Mouse (Mus musculus): ENCODE results near the gene Pak1.

Gene Pak1

GRCm38 (mm10) chr7:97788190-97788668, at the start of gene Pak1:
Gene Pak1 (plus strand): TSS chr7:97788541.
- DNase-seq (ENCODE audit: low read depth) = no peak

DNA sequence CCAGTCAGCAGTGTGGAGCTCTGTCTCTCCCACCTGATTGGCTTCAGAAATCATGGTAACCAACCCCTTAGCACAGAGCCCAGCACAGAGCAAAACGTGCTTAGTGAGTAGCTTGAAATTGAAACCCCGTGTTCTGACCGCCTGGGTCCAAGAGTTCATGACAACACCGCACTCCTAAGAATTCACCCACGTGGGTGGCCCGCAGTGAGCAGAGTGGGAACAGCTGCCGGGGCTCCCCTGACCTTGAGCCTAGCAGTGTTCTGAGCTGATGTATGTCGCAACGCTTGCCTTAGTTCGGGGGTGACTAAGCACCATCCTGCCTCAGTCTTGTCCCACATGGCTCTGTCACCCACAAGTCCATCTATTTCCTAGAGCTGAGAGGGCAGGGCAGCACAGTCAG, 47.4 kb upstream of the Pak1 start:
- DNase-seq (ENCODE audit: low read depth) = peak; percentile 90

GRCm38 (mm10) chr7:97741756-97742291, 46.5 kb upstream of the Pak1 start:
- DNase-seq (ENCODE audit: low read depth) = no peak

DNA sequence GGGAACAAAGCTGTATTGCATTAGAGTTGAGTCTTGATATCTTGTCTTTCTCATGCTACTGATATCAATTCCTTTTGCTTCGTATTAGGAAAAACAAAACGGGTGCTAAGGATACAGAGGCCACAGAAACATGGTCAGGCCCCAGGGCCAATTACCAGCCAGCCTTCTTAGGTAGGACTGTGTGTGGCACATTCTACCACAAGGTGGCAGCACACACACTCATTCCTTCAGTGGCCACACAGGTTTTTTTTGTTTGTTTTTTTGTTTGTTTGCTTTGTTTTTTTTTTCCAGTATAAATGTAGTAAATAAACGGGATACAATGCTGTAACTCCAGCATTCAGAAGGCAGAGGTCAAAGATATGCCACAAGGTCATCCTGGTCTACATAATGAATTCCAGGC, 43.0 kb upstream of the Pak1 start:
- DNase-seq (ENCODE audit: low read depth) = peak; percentile 78

DNA sequence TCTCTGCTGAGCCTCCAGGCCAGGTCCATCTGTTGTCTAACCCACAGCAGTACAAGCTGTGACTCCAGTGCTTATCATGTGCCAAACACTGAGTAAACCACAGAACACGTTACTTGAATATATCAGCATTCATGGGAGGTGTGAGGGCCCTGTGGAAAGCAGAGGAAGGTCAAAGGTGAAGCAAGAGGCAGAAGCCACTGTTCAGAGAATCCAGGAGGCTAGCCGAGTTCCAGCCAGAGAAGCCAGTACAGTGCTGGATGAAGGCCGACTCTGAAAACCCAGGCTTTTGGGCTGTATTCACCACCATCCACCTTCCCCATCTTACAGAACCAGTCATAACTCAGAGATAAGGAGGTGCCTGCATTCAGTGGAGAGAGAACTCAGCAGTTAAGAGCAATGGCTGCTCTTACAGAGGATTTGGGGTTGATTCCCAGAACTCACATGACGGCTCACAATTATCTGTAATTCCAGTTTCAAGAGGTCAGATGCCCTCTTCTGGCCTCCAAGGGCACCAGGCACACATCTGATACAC, 41.1 kb upstream of the Pak1 start:
- DNase-seq (ENCODE audit: low read depth) = peak; percentile 61

- peak; percentile 91 for DNase-seq (ENCODE audit: low read depth)
Observed at GRCm38 (mm10) chr7:97747787-97748497, 40.4 kb upstream of the Pak1 start.

DNA sequence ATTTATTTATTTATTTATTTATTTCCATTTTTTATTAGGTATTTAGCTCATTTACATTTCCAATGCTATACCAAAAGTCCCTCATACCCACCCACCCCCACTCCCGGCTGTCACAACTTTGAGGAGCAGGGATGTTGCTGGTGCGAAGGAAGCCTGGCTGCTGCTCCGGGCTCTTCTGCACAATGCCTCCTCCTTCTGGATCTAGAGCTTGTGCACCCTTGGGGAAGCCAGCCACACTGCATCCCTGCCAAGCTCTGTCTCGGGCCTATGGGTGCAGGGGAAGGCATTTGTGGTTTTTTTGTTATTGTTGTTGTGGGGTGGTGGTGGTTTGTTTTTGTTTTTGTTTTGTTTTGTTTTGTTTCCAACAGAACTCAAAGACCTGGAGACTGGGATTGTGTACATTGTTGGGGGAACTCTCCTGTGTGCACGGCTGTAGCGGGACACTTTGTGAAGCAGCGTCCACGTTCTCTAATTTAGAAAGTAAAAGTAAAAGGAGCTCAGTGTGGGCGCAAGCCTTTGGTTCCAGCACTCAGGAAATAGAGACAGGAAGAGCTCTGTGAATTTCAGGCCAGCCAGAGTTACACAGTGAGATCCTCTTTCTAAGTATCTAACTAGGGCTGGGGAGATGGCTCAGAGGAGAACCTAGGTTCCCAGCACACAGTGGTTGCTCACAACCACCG, 39.7 kb upstream of the Pak1 start:
- DNase-seq (ENCODE audit: low read depth) = peak; percentile 78

- peak; percentile 88 for DNase-seq (ENCODE audit: low read depth)
Observed at GRCm38 (mm10) chr7:97749207-97750190, 38.8 kb upstream of the Pak1 start.

DNA sequence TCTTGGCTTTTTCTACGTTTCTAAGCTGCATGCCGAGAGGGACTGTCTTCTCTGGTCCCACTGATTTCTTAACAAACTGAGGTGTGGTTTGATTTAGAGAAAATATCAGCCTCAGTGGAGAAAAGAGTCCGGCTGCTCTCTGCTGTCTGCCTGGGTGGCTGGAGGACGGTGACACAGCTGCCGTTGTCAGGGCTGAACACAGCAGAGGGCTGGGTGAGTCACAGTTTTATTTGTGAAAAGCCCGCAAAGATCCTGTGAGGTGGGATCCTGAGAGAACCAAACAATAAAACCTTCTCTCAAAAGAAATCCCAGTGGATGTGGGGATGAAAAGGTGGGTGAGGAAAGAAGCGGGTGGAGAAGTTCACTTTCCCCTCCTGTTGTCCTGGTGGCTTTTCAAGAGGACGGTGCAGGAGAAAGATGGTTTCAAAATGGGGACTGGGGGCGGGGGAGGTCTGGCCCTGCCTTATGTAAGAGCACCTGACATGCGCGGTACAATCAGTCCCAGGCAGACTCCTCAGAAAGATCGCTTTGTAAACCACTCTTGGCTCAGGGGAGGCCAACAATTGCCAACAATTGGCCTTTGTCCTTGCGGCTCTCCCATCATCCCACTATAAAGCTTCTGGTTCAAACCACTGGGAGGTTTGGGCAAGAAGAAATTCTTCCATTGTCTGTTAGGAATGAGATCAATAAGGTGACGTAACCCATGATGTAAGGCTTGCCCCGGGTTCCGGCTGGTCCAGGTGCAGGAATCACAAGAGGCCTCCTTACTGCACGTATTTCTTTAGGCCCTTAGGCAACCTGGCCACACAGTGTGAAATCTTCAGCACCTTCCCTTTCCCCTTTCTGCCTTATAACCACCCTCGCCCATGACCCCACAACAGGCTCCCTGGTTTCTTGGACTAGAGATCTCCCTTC, 31.1 kb upstream of the Pak1 start:
- no peak for DNase-seq (ENCODE audit: low read depth)

- no peak for DNase-seq (ENCODE audit: low read depth)
Observed at GRCm38 (mm10) chr7:97764591-97764990, 23.8 kb upstream of the Pak1 start.

DNA sequence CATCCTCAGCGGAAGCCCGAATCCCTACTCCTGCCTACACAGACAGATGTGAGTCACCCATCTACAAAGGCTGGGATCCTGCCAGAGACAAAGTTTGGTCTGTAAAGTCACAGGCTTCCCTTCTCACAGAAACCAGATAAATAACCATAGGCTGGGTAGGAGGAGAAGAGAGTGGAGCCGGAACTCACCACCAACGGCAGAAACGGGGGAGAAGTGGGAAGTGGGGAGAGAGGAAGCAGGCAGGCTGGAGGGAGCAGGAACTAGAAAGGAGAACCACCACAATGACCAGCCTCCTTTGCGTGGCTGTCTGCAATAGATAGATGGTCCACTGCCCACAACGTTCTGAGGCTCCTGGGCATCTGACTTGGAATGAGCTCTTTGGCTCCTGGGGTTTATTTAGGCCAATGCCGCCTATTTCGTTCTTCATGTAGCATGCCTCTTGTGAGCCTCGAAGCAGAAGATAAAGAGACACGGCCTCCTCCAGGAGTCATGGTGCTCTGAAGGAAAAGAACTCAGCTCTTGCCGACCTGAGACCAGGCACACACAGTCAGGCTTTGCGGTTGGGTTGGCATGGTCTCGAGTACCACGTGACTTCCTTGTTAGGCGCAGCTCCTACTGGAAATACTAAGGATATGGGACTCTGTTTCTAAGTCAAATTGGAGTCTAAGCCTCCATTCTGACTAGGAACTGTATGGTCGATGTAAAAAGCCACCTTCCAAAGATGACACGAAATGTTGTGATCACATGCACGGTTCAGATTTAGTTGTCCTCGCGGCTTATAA, 23.0 kb upstream of the Pak1 start:
- DNase-seq (ENCODE audit: low read depth) = peak; percentile 66

GRCm38 (mm10) chr7:97765963-97766347, 22.4 kb upstream of the Pak1 start:
- no peak for DNase-seq (ENCODE audit: low read depth)

GRCm38 (mm10) chr7:97766406-97767166, 21.8 kb upstream of the Pak1 start:
- peak; percentile 46 for DNase-seq (ENCODE audit: low read depth)

GRCm38 (mm10) chr7:97767841-97768240, 20.5 kb upstream of the Pak1 start:
- DNase-seq (ENCODE audit: low read depth) = no peak

DNA sequence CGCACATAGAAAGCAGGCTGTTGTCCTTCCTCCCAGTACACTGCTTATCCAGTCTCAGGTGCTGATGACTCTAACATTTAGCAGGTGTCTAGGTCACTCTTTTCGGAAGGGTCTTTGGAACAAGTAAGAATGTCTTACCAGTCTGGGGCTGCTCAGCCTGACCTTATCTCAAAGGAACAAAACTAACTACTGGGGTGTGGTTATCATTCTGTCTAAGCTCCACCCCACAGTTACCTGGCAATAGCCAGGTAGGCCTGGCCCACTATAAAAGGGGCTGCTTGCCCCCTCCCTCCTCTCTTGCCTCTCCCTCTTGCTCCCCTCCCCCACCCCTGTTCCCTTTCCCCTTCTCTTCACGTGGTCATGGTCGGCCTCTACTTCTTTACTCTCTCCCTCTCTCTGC, 19.3 kb upstream of the Pak1 start:
- DNase-seq (ENCODE audit: low read depth) = no peak

DNA sequence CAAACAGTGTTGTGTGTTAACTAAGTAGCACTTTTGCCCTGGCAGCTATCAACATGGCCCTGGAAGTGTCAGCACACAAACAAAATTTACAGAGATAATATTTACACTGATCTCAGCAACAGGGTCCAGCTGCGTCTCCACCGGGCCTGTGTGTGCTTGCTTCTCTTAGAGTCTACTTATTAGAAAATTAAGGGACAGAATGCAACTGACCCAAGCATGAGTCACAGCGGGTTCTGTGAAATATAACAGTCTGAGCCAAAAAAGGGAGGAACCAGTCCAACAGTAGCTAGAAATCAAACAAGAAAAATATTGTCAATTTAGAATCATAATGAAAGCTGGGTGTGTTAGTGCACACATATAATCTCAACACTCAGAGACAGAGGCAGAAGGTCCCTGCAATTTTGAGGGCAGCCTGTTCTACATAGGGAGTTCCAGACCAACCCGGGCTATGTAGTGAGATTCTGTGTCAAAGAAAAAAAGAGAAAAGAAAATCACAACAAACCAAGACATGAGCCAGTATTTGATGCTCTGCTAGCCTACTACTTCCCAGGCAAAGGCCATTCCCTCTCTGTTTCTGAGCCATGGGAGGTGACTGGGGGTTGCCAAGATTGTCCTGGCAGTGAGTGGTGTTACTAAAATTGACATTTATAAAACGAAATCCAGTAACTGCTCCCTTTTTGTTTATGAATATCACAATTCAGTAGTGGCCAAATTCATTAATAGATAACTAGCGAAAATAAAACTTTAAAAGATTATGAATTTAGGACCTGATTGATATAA, 17.3 kb upstream of the Pak1 start:
- no peak for DNase-seq (ENCODE audit: low read depth)

DNA sequence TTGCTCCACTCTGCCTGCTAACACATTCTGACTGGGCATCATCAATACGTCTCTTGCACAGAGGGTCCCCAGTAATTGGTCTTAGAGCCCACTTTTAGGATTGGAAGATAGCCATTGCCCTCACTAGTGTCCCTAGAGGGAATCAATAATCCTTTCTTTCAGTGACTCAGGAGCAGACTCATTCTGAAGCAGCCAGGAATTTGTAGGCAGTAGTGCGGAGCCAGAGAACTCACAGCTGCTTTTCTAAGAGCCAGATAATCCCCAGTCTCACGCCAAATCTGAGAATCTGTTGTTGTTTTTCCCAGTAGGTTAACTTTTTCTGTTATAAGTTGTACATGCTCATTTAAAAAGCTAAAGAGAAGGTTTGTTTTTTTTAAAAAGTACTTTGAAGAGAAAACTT, 13.0 kb upstream of the Pak1 start:
- DNase-seq (ENCODE audit: low read depth) = no peak

DNA sequence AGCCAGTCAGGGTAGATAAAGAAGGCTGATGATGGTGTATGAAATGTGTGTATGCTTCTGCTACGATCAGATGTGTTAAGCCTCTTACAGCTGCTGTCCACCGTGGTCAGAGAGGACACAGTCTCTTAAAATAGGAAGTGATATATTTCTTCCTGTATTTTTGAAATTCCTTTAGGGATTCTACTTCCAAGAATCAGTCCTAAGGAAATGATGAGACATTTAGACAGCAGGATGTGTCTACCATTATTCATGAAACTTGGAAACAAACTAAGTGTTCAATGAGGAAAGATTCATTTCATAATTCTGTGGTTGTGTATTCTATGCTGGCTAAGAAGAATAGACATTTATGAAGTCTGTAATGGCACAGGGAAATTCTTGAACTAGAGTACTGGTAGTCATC, 12.4 kb upstream of the Pak1 start:
- no peak for DNase-seq (ENCODE audit: low read depth)

All from 416B (cell line).